8 mouse cellular contexts compared by ENCODE assay signal in genomic region chr8:88570293-88570998, GRCm38 (mm10). TPM values are rescaled to one million over a fixed set of nuclear protein-coding genes. Genes with fewer than 3 reads are reported as not detected.
DNase-seq lines count a peak whose midpoint lies in the region; ATAC-seq lines count a peak whose summit lies in the region.

No protein-coding gene starts in this region.

- no peak overlapping the region for H3K4me3 ChIP-seq in embryonic facial prominence, embryonic 14.5 days (ENCODE audit: low read depth, low read length)

- peak; percentile 50 for DNase-seq in kidney, postnatal 14 days
- no peak for DNase-seq in kidney, postnatal 36 days
- DNase-seq in adrenal gland, adult 8-10 months: peak; percentile 87
- DNase-seq in embryonic facial prominence, embryonic 14.5 days (ENCODE audit: low spot score): peak; percentile 84
- DNase-seq in right cerebral cortex, postnatal 14 days: no peak
- DNase-seq in right cerebral cortex, postnatal 10 days (ENCODE audit: low spot score in 2 of 2): no peak
- no peak for DNase-seq in layer of hippocampus, adult 18-20 months (ENCODE audit: low spot score in 2 of 2)

- WGBS in embryonic facial prominence, embryonic 14.5 days: 17% methylated on average over 10 of the region's 10 CpGs

- peak overlapping the region; percentile 42 for H3K27ac ChIP-seq in embryonic facial prominence, embryonic 14.5 days (replicated peaks; ENCODE audit: low read depth, low read length)

- H3K4me1 ChIP-seq in embryonic facial prominence, embryonic 14.5 days (ENCODE audit: control insufficient read depth, insufficient read depth, low read length): peaks cover 81% of the 10 kb centered on the region

- H3K27me3 ChIP-seq in embryonic facial prominence, embryonic 14.5 days (replicated peaks; ENCODE audit: control insufficient read depth, insufficient read depth, low read length): no peaks in the 10 kb centered on the region

- peak; percentile 41; the same call in 1 of the 2 replicates for ATAC-seq in embryonic facial prominence, embryonic 14.5 days (ENCODE audit: low read depth)
- peak; percentile 59 for ATAC-seq in megakaryocyte, adult 5-6 weeks (ENCODE audit: poor library complexity, severe bottlenecking)

- no peaks in the 10 kb centered on the region for H3K9me3 ChIP-seq in embryonic facial prominence, embryonic 14.5 days (ENCODE audit: control insufficient read depth, low read length)

- H3K36me3 ChIP-seq in embryonic facial prominence, embryonic 14.5 days (ENCODE audit: control insufficient read depth, insufficient read depth, low read length): no peaks in the 10 kb centered on the region

- no peak overlapping the region for H3K9ac ChIP-seq in embryonic facial prominence, embryonic 14.5 days (ENCODE audit: low read depth, low read length)

- peak overlapping the region; percentile 2; the same call in 1 of the 2 replicates for H3K4me2 ChIP-seq in embryonic facial prominence, embryonic 14.5 days (ENCODE audit: low read depth, low read length)

RNA-seq across cellular contexts. Expression of gene Nkd1, which starts 49.3 kb away (rescaled TPM):
- 10 to 100 TPM; 38.0 to 56.5 (median 46.5) TPM for total RNA-seq in adrenal gland, adult 8-10 months (2022)
- polyA plus RNA-seq in embryonic facial prominence, embryonic 14.5 days (2014; fragmentation: Nextera tagmentation; extraction: Ambion mirVana): 46.4 and 50.4 TPM in 2 replicates
- total RNA-seq in megakaryocyte, adult 5-6 weeks (2015): not detected in 2 replicates
- 0.07 TPM in 1 of 2 replicates, not detected in the other for total RNA-seq in megakaryocyte, adult 5-6 weeks (2017)
- total RNA-seq in layer of hippocampus, adult 18-20 months (2021): 1 to 10 TPM; 8.2 to 9.0 TPM

Comparison
In these comparisons a context has a peak if more than half of its experiments do, and no peak if none do; other contexts are left out.
1. DNase-seq: peak in kidney, postnatal 14 days (single experiment), adrenal gland, adult 8-10 months (single experiment) and embryonic facial prominence, embryonic 14.5 days (single experiment); none in kidney, postnatal 36 days (0 of 2), right cerebral cortex, postnatal 14 days (single experiment), right cerebral cortex, postnatal 10 days (0 of 2) and layer of hippocampus, adult 18-20 months (0 of 2).
2. RNA of gene Nkd1, which starts 49.3 kb away (total RNA-seq): 38.0 to 56.5 TPM in adrenal gland, adult 8-10 months and 8.2 to 9.0 TPM in layer of hippocampus, adult 18-20 months; 0.07 TPM in megakaryocyte, adult 5-6 weeks; every median in the first group is over 4 times any median in the second.